Mouse (Mus musculus) central nervous system, embryonic 18 days (tissue): ENCODE results near the gene Bscl2. TPM values are rescaled to one million over a fixed set of nuclear protein-coding genes. Genes with fewer than 3 reads are reported as not detected.

ENCODE experiments used
- polyA plus RNA-seq: library from polyadenylated mRNA; depleted of rRNA; stranded (reverse); fragments of >200 nt; gene quantifications from 2 replicates; pipeline ENCODE4 v1.2.3, GENCODE M21; 2012; rRNA removed

The Bscl2 gene
- polyA plus RNA-seq, 1 experiment, result 100 TPM

Other genes with a start within 250 kb of the Bscl2 start
- gene Slc22a8, start 246.2 kb upstream of the Bscl2 start, polyA plus RNA-seq, result 18.5 TPM in 2 replicates
- 8.8 and 12.0 TPM in 2 replicates for gene Slc22a6, start 219.4 kb upstream of the Bscl2 start, polyA plus RNA-seq
- 11.4 and 16.1 TPM in 2 replicates for gene Chrm1, start 173.7 kb upstream of the Bscl2 start, polyA plus RNA-seq
- gene Slc3a2, start 114.1 kb upstream of the Bscl2 start, polyA plus RNA-seq, result 156 and 158 TPM in 2 replicates
- gene Wdr74, start 101.6 kb upstream of the Bscl2 start, polyA plus RNA-seq, result 64.1 and 65.4 TPM in 2 replicates
- gene 1700092M07Rik, start 96.7 kb upstream of the Bscl2 start, polyA plus RNA-seq, result 2.1 and 2.2 TPM in 2 replicates
- gene Stx5a, start 96.1 kb upstream of the Bscl2 start, polyA plus RNA-seq, result 115 and 123 TPM in 2 replicates
- 174 and 185 TPM in 2 replicates for gene Nxf1, start 80.4 kb upstream of the Bscl2 start, polyA plus RNA-seq
- 207 and 209 TPM in 2 replicates for gene Tmem223, start 66.5 kb upstream of the Bscl2 start, polyA plus RNA-seq
- gene Tmem179b, start 63.0 kb upstream of the Bscl2 start, polyA plus RNA-seq, result 21.0 and 23.1 TPM in 2 replicates
- 25.5 and 26.5 TPM in 2 replicates for gene Taf6l, start 51.0 kb upstream of the Bscl2 start, polyA plus RNA-seq
- gene Polr2g, start 38.9 kb upstream of the Bscl2 start, polyA plus RNA-seq, result 155 TPM in 2 replicates
- 6.4 and 6.6 TPM in 2 replicates for gene Zbtb3, start 34.9 kb upstream of the Bscl2 start, polyA plus RNA-seq
- 51.9 and 52.3 TPM in 2 replicates for gene Ttc9c, start 18.1 kb upstream of the Bscl2 start, polyA plus RNA-seq
- gene Hnrnpul2, start 17.5 kb upstream of the Bscl2 start, polyA plus RNA-seq, result 80.3 and 80.6 TPM in 2 replicates
- gene AC129217.1, start 7.7 kb upstream of the Bscl2 start, polyA plus RNA-seq, result 0.58 TPM in 1 of 2 replicates, not detected in the other
- gene Gng3, start 1.7 kb downstream of the Bscl2 start, polyA plus RNA-seq, result 313 and 316 TPM in 2 replicates
- 1.2 and 1.4 TPM in 2 replicates for gene Lrrn4cl, start 13.3 kb downstream of the Bscl2 start, polyA plus RNA-seq
- gene Ubxn1, start 34.0 kb downstream of the Bscl2 start, polyA plus RNA-seq, result 128 and 129 TPM in 2 replicates
- gene Uqcc3, start 43.5 kb downstream of the Bscl2 start, polyA plus RNA-seq, result 54.5 and 56.5 TPM in 2 replicates
- gene Lbhd1, start 46.3 kb downstream of the Bscl2 start, polyA plus RNA-seq, result 4.0 and 5.1 TPM in 2 replicates
- gene Gm49403, start 46.5 kb downstream of the Bscl2 start, polyA plus RNA-seq, result not detected in 2 replicates
- 44.6 and 52.3 TPM in 2 replicates for gene 1810009A15Rik, start 51.4 kb downstream of the Bscl2 start, polyA plus RNA-seq
- gene Gm49416, start 51.5 kb downstream of the Bscl2 start, polyA plus RNA-seq, result 0.23 and 0.32 TPM in 2 replicates
- 20.6 and 22.9 TPM in 2 replicates for gene Ints5, start 55.5 kb downstream of the Bscl2 start, polyA plus RNA-seq
- 125 and 128 TPM in 2 replicates for gene Ganab, start 60.6 kb downstream of the Bscl2 start, polyA plus RNA-seq
- 131 and 145 TPM in 2 replicates for gene B3gat3, start 82.9 kb downstream of the Bscl2 start, polyA plus RNA-seq
- gene Rom1, start 91.9 kb downstream of the Bscl2 start, polyA plus RNA-seq, result 2.1 and 2.3 TPM in 2 replicates
- 11.1 and 13.1 TPM in 2 replicates for gene Eml3, start 92.1 kb downstream of the Bscl2 start, polyA plus RNA-seq
- gene Mta2, start 104.4 kb downstream of the Bscl2 start, polyA plus RNA-seq, result 36.2 and 38.4 TPM in 2 replicates
- gene Tut1, start 116.4 kb downstream of the Bscl2 start, polyA plus RNA-seq, result 22.9 TPM in 2 replicates
- 385 and 395 TPM in 2 replicates for gene Eef1g, start 129.6 kb downstream of the Bscl2 start, polyA plus RNA-seq
- gene Ahnak, start 151.8 kb downstream of the Bscl2 start, polyA plus RNA-seq, result 4.7 TPM in 2 replicates